Mouse (Mus musculus): ENCODE measurements around the gene Atp6v0d1.
"Not testable (repeated sequence)": the region's sequence is repeated elsewhere in the genome, so short reads cannot be mapped to it uniquely, and the experiment has no call there.

Atp6v0d1 gene

DNA sequence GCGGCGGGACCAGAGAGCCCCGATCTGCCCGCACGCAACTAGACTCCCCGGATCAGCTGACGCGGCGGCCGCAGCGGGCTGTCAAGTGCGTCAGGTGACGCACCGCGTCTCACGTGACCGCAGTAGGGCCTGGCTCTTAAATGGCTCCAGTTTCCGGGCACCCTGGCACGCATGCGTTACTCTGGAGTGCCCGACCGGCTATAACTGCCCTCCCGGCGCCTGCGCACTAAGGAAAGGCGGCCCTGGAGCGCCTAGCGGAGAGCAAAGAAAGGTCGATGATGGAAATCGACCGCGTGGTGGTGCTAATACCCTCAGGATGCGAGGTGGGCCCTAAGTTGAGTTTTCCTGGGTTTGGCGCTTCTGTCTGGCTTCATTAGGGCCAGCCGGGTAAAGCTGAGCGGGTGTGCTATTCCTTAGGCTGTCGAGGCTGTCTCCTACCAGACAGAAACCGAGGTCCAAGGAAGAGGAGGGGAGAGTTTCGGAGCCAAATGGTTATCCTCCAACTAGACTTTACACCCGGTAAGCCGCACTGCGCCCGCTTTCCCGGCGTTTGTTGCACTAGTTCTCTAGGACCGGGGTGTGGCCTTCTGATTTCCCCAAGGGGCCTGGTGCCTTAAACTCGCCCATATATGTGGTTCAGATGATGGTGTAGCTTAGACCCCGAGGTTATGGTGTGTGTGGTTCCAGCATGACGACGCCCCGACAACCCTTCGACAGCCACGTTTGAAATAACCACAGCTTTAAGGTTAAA lies at the start of gene Atp6v0d1:
Gene Atp6v0d1 (minus strand): TSS at position 96 of the 751 bp plus-strand sequence.
- DNase-seq (ENCODE audit: low spot score in 2 of 2): peak; percentile 100

DNA sequence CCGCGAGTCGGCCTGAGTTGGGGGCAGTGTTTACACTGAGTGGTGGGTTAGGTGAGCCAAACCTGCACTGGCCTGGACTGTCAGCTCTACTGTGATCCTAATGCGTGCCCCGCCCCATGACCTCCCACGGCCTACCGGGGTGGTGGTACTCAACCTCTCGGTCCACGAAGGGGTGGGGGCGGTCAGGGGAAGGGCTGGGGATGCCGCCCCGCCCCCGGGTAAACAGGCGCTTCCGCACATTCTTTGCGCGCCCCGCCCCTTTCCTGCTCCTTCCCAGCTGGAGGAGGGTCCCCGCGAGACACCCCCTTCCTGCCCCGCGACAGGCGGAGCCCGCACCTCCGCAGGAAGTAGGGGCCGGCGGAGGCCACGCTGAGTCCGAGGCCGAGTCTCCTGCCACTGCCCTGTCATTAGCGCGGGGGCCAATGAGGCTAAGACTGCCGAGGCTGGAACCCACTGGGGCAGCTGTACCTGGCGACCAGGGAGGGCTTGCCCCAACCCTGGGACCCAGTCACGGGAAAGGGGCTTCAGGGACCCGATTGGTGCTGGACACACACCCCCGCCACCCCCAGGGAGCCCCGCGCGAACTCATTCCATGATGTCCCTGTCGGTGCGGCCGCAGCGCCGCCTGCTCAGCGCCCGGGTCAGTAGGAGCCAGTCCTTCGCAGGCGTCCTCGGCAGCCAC lies 48.1 kb upstream of the Atp6v0d1 start:
- peak; percentile 59 to 65 for DNase-seq (ENCODE audit: low spot score in 2 of 2)

DNA sequence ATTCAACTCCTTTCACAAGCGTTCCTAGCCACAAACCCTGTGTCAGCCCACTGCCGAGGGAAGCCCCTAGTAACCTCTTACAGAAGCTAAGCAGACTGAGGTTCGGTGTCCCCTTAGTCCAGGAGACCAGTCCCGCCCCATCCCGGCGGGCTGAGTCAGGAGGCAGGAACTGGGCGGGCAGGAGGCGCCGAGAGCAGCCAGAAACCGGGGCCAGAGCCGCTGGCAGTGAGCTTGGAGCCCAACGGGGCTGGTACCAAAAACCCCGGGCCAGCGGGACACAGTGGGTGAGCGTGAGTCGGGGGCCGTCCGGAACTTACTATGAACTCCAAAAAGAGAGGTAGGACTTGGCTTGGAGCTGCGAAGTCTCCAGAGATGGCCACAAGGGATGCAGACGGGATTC lies 47.2 kb upstream of the Atp6v0d1 start:
- DNase-seq (ENCODE audit: low spot score in 2 of 2): no peak

DNA sequence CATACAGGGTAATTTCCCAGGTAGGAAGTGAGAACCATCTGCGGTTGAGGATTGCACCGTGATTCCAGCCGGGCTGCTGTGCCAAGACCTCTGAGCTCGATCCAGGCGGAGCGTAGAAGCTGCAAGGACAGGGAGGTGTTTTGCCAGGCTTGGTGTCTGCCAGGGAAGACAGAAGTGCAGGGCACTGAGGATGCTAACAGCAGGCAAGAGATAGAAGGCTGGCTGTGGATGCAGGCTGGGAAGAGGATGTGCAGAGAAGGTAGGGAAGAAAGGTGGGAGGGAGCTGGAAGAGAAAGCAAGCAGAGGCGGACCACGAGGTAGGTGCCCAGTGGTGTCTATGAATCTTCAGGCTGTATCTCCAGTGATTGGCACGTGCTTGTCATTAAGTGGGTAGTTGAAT lies 46.0 kb upstream of the Atp6v0d1 start:
- DNase-seq (ENCODE audit: low spot score in 2 of 2): no peak

DNA sequence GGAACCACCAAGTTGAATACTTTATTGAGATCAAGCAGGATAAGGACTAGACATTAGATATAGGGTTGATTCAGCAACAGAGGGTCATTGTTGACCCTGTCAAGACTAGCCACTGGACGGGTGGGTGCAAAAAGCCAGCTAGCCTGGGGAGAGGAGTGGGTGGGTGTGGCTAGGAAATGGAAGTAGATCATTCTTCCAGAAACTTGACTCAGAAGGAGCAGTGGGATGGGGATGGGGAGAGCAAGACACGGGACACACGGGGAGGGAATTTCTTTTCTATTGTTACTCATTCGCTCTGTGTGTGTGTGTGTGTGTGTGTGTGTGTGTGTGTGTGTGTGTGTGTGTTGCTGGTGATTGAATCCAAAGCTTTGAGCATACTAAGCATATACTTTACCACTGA lies 43.9 kb upstream of the Atp6v0d1 start:
- no peak for DNase-seq (ENCODE audit: low spot score in 2 of 2)

DNA sequence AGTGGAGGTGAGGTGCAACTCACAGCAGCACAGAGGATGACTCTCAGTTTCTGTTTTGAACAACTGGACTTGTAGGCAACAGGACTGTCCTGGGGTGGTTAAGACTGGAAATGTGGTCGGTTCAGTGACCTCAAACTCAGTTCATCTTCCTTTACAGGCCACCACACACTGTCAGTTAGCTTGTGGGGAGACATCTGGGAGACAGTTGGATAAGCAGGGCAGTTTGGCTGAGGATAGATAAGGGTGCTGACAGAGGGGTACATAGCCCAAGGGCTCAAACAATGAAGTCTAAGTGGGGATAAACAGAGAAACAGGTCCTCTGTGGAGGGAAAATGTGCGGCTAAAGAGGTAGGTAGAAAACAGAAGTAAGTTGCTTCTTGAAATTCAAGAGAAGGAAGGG lies 43.5 kb upstream of the Atp6v0d1 start:
- DNase-seq (ENCODE audit: low spot score in 2 of 2): peak in 1 of 2 experiments; percentile 38

DNA sequence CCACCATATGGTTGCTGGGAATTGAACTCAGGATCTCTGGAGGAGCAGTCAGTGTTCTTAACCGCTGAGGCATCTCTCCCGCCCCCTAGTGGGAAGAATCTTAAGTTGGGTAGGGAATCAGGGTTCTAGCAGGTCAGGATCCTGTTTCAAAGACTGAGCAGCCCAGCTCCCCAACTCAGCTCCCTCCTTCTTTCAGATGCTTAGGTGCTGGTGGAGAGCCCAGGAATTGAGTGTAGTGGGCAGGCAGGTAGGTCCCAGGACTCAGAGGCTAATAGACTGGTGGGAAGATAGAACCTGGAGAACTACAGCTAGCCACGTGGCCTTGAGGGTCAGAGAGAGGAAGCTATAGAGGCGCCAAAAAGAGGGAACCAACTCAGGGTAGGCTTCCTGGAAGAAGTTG lies 41.8 kb upstream of the Atp6v0d1 start:
- DNase-seq (ENCODE audit: low spot score in 2 of 2): peak; percentile 50 to 65

DNA sequence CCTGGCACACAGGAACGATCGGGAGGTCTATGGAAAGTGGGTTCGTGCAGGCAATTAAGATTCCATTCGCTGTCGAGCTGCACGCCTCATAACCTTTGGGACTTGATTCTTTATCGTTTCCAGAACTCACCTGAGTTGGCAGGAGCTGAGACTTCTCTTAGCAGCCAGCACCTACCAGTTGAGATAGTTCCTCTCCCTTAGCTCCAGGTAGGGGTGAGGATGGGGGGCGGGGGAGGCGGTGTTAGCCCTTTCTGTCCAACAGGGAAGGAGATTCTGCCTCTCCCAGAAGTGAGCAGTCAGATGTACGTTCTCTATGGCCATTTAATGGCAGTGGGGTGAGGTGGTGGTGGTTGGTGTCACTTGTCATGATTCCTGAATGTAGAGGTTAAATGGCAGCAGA lies 41.2 kb upstream of the Atp6v0d1 start:
- no peak for DNase-seq (ENCODE audit: low spot score in 2 of 2)

DNA sequence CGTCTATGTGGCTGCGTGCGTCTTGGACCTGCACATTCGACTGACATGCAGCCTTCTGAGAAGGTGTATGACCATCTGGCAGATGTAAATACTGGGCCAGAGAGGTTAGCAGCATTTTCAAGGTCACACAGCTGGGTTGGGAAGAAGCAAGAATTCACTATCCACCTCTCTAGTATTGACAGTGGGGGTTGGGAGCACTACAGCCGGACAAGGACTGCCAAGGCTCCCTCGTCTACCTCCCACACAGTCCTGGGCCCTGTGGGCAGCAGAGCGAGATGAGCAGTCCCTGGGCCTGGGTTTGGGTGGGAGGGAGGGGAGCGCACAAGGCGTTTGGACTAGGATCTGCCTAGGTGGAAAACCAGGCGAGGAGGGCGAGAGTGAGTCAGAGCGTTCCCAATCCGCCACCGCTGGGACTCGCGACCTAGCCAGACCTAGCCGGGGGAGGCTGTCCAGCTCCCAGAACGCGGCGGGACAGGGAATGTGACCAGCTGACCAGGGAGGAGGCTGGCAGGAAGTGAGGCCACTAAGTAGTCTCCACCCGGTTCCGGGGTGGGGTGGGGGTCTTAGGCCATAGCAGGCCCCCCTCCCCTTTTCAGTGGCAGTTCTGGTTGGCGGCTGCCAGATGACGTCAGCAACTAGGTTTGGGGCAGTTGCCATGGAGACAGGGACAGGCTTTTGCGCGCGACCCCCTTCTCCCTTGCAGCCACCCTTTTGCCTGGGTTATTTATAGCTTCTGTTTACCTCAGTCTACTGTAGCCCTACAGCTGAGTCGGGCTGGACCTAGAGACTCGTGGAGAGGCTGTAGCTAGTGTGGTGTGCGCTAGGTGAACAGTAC lies 40.6 kb upstream of the Atp6v0d1 start:
- peak; percentile 44 to 60 for DNase-seq (ENCODE audit: low spot score in 2 of 2)

DNA sequence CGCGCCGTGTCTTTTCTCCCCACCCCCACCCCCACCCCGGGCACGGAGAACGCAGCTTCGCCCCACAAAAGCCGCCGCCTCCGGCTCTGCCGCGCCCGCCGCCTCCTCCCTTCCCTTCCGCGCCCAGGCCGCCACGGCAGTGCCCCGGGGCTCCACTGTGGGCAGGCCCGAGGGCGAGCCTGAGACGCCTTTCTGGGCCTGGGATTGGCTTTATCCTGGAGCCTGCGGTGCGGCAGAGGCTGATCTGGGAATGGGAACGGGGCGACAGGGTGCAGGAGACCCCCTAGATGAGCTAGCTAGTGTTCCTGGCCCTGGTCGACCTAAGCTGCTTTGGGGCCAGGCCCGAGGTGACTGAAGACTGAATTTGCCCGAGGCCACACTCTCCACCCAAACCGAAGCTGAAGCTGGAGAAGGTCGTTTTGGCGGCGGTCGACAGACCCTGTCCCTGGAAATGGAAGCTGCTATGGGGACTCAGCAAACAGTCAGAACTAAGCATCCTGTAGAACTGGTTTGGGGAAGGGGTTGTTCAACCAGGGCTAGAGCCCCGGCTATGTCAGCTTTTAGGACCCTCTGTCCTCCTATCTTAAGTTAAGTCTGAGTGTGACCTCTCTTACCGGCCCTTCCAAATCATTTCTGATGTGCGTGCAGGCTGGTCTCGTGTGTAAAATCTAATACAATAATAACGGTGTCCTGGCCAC lies 39.8 kb upstream of the Atp6v0d1 start:
- peak; percentile 46 to 53 for DNase-seq (ENCODE audit: low spot score in 2 of 2)

DNA sequence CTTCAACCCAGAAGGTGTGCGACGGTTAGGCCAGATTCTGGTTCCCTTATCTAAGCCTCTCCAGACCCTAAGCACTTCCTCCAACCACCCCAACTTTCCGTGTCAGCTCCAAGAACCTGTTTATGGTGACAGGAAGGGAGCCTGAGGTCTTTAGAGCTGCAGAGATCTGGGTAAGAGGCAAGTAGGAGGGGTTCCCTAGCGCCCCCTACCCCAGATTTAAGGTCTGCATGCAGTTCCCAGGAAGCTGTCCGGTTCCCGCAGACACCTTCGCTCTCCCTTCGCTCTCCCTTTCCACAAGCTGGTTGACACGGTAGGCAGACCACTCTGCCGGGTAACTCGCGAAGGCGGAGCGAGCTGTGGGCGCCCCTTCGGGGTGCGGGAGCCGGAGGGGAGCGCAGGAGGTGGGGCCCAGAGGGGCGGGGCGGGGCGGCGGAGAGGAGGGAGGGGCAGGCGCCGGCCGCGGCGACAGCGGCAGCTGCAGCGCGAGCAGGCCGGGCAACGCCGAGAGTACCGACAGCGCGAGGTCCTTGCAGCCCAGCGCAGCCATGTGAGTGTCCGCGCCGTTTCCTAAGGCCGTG lies 39.0 kb upstream of the Atp6v0d1 start, which contains the start of gene Ripor1:
Gene Ripor1 (plus strand): TSS at position 452 of the 578 bp plus-strand sequence.
- peak; percentile 75 to 77 for DNase-seq (ENCODE audit: low spot score in 2 of 2)

DNA sequence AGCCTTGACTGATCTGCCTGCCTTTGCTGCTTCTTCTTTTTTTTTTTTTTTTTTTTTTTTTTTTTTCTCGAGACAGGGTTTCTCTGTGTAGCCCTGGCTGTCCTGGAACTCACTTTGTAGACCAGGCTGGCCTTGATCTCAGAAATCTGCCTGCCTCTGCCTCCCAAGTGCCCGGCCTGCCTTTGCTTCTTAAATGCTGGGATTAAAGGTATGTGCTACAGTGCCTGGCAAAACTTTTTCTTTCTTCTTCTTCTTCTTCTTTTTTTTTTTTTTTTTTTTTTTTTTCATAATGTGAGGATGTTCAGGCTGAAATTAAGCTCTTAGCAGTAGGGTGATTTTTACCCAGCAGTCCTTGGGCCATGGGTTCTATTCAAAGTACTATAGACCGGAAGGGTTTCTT lies 36.7 kb upstream of the Atp6v0d1 start:
- not testable (repeated sequence) for DNase-seq (ENCODE audit: low spot score in 2 of 2)

DNA sequence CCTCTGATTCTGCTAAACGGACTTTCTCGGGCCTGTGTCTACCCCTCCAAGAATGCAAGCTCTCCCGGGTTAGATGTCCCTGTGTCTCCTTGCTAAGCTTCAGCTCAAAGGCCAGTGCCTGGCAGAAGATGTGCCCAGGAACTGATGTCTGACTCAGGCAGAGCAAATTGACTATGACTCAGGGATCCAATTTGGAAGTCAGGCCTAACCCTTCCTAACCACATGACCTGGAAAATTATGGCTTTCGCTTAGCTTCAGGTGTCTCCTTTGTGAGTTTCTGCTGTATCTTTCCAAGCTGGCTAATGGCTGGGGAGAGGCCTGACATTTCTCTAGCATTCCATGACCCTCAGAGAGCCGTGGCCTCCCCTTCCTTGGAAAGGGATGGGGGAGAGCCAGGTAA lies 35.5 kb upstream of the Atp6v0d1 start:
- no peak for DNase-seq (ENCODE audit: low spot score in 2 of 2)

DNA sequence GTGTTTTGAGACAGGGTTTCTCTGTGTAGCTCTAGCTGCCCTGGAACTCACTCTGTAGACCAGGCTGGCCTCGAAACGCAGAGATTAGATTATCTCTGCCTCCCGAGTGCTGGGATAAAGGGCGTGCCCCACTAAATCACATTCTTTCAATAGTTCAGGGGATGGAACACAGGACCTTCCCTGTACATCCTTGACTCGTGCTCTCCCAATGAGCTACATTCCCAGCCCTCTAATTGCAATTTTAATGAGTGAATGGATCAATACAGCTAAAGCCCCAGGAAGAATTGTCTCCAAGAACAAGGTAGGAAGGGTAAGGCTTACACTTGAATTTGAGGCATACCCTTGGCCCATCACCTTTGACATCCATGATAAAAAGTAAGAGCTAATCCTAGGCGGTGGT lies 32.9 kb upstream of the Atp6v0d1 start:
- no peak for DNase-seq (ENCODE audit: low spot score in 2 of 2)

DNA sequence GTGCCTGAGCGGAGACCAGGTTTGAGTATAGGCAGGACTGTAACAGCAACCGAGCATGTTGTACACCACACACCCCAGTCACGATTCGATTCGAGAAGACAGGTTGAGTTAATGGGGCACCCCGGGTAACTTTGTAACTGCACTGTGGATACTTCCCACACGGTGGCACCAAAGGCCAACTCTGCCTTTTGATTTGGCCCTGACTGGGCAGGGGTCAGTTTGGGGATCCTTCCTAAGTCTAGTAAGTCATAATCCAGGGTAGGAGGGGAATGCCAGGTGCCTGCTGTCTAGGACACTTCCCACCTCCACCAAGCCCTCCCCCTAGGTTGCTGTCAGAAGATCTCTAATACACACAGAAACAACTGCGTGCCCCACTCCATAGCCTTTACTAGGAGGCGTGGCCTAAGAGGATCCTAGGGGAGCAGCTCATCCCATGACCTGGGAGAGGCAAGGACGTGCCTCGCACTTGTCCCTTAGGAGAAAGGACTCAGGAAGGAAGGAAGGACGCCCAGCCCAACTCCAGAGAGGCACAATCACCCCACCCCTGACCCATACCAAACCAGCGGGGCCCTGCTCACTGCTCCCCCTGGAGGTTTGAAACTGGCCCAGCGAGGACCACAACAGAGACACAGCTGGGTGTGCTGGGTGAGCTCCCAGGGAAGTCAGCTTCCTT lies 30.7 kb upstream of the Atp6v0d1 start:
- peak; percentile 63 to 65 for DNase-seq (ENCODE audit: low spot score in 2 of 2)

DNA sequence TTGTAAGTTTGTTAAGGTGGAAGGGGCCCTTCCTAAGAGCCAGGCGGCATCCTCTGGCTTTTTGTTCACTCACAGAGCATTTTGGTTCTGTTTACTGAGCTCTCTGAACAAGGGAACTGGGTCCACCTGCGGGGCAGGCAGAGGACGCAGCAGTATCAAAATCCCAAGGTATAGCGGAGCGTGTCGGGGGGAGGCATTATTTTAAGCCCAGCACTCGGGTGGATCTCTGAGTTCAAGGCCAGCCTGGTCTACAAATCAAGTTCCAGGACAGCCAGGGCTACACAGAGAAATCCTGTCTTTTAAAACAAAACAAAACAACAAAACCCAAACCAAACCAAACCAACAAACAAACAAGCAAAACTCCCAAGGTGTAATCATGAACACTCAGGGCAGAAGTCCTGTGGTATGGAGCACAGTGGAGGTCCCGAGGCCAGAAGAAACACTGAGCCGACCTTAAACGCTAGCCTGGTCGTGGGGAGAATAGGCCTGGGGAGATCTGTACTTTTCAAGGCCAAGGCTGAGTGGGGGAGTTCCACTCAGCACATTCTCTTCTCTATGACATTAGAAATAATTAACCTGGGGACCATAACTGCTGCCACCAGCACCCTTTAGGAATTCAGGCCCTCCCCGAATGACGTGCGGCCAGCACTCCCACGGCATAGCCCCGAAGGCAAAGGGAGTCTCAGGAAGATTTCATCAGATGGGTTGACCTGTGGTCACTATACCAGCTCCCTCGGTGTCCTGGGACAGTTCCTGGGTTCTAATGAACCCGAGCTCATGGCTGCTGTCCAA lies 28.8 kb upstream of the Atp6v0d1 start:
- no peak for DNase-seq (ENCODE audit: low spot score in 2 of 2)

DNA sequence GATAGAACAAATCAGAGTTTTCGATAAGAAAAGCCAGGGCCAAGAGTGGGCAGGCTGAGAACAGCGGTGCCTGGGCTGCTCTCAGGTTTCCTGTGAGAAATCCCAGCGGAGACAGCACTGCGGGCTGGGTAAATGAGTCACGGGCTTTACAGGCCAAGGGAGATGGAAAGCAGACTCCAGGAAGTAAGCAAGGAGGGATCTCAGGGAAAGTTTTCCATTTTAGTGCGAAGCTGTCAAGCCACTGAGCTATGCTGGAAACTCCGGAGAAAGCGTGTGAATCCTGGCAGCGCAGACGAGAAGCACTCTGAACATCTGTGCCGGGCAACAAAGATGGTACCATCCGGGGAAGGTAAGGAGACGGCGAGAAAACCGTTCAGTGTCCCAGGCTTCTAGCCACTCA lies 28.0 kb upstream of the Atp6v0d1 start:
- no peak for DNase-seq (ENCODE audit: low spot score in 2 of 2)

DNA sequence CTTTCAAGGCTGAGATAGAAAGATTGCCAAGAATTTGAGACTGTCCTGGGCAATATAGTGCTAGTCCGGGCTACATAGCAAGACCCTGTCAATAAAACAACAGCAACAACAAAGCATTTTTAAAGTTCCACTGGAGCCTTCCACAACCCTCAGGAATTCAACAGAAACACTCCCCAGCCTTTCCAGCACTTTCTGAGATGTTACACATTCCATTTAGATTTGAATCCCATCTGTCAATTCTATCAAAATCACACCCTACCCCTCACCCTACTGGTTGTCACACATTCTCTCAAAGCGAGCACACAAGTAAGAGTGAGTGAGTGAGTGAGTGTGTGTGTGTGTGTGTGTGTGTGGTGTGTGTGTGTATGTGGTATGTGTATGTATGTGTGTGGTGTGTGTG lies 26.6 kb upstream of the Atp6v0d1 start:
- DNase-seq (ENCODE audit: low spot score in 2 of 2): no peak

DNA sequence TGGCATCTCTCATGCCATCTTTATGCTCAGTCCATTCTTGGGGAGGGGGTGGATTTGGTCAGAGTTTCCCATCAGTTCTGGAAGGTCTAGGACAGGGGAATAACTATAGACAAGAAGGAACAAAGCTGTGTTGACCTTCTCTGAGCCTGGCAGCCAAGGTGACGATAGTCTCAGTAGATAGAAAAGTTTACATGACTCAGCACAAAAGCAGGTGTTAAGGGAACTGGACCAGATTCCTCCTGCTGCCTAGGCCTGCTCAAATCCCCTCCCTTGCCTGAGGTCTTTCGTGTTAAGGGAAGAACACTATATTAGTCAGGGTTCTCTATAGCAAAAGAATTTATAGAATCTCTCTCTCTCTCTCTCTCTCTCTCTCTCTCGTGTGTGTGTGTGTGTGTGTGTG lies 13.9 kb upstream of the Atp6v0d1 start:
- DNase-seq (ENCODE audit: low spot score in 2 of 2): no peak

DNA sequence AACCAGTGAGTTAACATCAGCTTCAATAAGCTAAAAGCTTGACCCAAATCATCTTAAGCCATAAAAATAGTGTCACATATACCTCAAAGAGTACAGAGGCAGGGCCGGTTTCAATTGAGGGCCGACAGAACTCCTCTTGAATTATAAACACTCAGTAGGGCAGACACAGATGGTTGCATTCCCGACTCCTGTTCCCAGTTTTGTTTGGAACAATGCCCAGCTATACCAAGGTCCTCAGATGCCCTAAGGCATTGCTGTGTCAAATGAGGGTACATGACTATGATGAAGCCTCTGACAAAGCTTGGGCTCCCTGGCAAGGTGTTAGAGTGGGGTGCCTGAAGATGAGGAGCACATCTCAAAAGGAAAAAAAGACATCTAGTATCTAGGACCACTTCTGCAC lies 9.7 kb upstream of the Atp6v0d1 start:
- no peak for DNase-seq (ENCODE audit: low spot score in 2 of 2)

Data from spleen, postnatal 36 days (tissue).